Mouse (Mus musculus) bone marrow macrophage, adult 2 months (primary cell): ENCODE measurements around the gene Gas2. TPM values are rescaled to one million over a fixed set of nuclear protein-coding genes. Genes with fewer than 3 reads are reported as not detected.

ENCODE experiments used
- H3K27ac ChIP-seq: 2 replicates; pipeline ENCODE4 v1.5.1; 2012; ENCODE audit warnings: low read depth, low read length; ENCODE audit not compliant: insufficient read depth
- H3K4me1 ChIP-seq: 2 replicates; pipeline ENCODE4 v1.6.1; 2012; ENCODE audit warnings: low read length; ENCODE audit not compliant: control insufficient read depth, insufficient read depth
- H3K4me3 ChIP-seq: 2 replicates; pipeline ENCODE4 v1.5.1; 2012; ENCODE audit warnings: mild to moderate bottlenecking, low read length, moderate library complexity; ENCODE audit not compliant: insufficient read depth
- CTCF ChIP-seq: IDR thresholded peaks from 2 replicates; pipeline ENCODE4 v1.5.1; 2012; ENCODE audit warnings: low read depth, mild to moderate bottlenecking, low read length, moderate library complexity
- POLR2A ChIP-seq: IDR thresholded peaks from 2 replicates; pipeline ENCODE4 v1.6.1; 2012; ENCODE audit warnings: mild to moderate bottlenecking, low read depth, low read length, borderline replicate concordance
- polyA plus RNA-seq: library from polyadenylated mRNA; stranded (reverse); fragments of >200 nt; gene quantifications from 2 replicates; pipeline ENCODE4 v1.2.4, GENCODE M21; 2012; ENCODE audit not compliant: missing spikeins, insufficient read depth, insufficient read length

Gas2 gene
- polyA plus RNA-seq, 1 experiment: 2.1 TPM

DNA sequence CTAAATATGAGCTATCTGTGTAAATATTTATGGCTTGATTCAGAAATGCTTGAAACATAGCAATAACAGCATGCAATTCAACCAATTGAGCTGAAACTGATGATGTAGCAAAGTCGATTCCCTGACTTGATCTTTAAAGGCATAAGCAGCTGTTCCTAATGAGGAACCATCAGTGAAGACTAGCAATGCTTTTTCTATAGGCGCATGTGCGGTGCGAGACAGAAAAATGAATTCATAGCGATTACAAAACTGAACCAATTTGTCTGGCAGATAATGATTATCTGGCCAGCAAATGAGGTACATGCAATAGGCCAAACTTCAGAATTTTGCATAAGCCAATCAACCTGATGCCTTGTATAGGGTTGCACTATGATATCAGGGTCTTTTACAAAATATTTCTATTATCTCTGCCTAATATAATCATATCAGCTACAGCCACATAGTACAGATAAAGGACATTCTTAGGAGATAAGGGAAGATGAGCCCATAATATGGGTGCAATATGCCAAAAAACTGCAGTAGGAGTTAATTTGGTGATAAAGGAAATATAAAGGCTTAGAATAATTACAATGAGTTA lies 162.3 kb downstream of the Gas2 start:
- Histone ChIP-seq H3K27ac (no peak overlapping the region), H3K4me1 (no peaks in the 10 kb centered on the region), H3K4me3 (no peak overlapping the region)
- TF ChIP-seq POLR2A: no peak
- TF ChIP-seq CTCF: no peak

DNA sequence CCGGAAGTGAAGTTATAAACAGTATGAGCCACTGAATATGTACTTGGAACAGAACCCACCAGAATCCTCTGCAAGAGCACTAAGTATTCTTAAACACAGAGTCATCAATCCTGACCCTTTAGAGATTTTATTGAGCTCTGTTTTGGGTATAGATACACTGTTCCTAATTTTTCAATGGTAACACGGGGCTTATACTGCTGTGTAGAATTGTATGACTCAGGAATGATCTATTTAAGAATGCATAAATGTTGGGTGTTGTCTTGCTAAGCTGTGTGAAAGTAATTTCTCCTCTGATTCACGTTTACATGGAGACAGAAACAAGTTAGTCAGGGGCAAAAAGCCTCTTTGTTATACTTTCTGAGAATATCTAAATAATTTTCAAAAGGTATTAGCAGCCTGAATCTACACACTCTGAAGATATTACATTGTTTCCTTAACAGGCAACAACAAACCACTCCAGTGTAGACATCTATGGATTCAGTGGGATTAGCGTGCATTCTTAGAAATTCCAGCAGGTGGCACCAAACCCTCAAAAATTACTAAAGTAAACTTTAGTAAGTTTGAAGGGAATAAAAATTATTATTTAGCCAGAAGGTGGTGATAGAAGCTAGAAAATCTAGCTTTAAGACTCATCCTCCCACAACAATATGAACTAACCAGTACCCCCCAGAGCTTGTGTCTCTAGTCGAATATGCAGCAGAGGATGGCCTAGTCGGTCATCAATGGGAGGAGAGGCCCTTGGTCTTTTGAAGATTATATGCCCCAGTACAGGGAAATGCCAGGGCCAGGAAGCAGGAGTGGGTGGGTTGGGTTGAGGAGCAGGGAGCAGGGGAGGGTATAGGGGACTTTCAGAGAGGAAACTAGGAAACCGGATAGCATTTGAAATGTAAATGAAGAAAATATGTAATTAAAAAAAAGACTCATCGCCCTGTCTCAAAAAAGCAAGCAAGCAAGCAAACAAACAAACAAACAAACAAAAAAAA lies 176.1 kb downstream of the Gas2 start:
- no peak overlapping the region for H3K4me3 ChIP-seq
- no peaks in the 10 kb centered on the region for H3K4me1 ChIP-seq
- H3K27ac ChIP-seq: no peak overlapping the region
- TF ChIP-seq CTCF (no peak), POLR2A (no peak)

Other genes with a start within 250 kb of the Gas2 start
- not detected in 2 replicates for gene Slc17a6, start 240.0 kb upstream of the Gas2 start, polyA plus RNA-seq
- gene Fancf, start 252 bp downstream of the Gas2 start, polyA plus RNA-seq: 2.8 and 3.8 TPM in 2 replicates
- gene Svip, start 144.0 kb downstream of the Gas2 start, polyA plus RNA-seq: 3.5 and 6.0 TPM in 2 replicates
- not detected in 2 replicates for gene 1700015G11Rik, start 153.7 kb downstream of the Gas2 start, polyA plus RNA-seq